24 mouse cellular contexts compared by ENCODE assay signal in the genomic region with DNA sequence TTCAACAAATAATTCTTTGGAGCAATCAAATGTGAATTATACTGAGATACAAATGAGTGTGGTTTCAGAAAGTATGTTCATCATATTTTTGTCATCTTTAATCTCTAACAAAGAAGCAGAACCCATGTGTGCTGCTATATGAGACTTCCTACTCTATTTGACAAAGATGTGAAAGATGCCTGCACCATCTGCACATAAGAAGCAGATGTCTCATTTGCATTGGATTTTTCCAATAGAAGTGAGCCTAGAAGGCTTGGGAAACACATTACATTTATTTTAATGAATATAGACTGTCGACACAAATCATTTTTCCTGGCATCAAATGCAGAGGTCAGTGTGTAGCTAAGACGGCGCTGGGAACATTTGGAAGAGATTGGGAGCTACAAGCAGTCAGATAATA. TPM values are rescaled to one million over a fixed set of nuclear protein-coding genes. Genes with fewer than 3 reads are reported as not detected.
A peak's percentile ranks its signal among the peaks of the same experiment; 100 is the strongest.
DNase-seq lines count a peak whose midpoint lies in the region; ATAC-seq lines count a peak whose summit lies in the region.
"Had no signal": no experiment of that assay in that cellular context is flagged by ENCODE, and none has a peak within 500 bp of the region (broad histone marks: within the 10 kb centered on the region; RNA-seq: fewer than 3 reads in every experiment).

No protein-coding gene starts in this region.

- no peak overlapping the region for H3K4me2 ChIP-seq in forebrain, embryonic 13.5 days
- H3K4me2 ChIP-seq: embryonic facial prominence, embryonic 13.5 days; heart, embryonic 15.5 days; hindbrain, embryonic 14.5 days; midbrain, embryonic 15.5 days; neural tube, embryonic 12.5 days had no signal

- no peak overlapping the region for H3K27ac ChIP-seq in forebrain, embryonic 13.5 days
- H3K27ac ChIP-seq in forebrain, embryonic 10.5 days, result no peak overlapping the region
- H3K27ac ChIP-seq: heart, embryonic 15.5 days; hindbrain, embryonic 14.5 days; limb, embryonic 10.5 days; midbrain, embryonic 15.5 days; neural tube, embryonic 12.5 days had no signal

- DNase-seq in forebrain, embryonic 10.5 days (ENCODE audit: extremely low spot score, low spot score), result no peak
- DNase-seq in layer of hippocampus, adult 11-12 months (ENCODE audit: low spot score), result peak; percentile 23
- DNase-seq in layer of hippocampus, postnatal 25 days (ENCODE audit: extremely low spot score in 1 of 2, low spot score in 1 of 2), result no peak
- DNase-seq in right cerebral cortex, adult 18-20 months, result peak; percentile 13
- no peak for DNase-seq in right cerebral cortex, postnatal 14 days
- DNase-seq in MN1 (ENCODE audit: low spot score), result no peak
- DNase-seq: adrenal gland, postnatal 25 days; cerebellum, adult 11-12 months; cerebellum, postnatal 14 days; gastrocnemius, postnatal 36 days; heart, postnatal 36 days; kidney, adult 18-20 months; liver; lung, postnatal 4 days; thymus, postnatal 25 days had no signal

- 0 out of 2 replicates have a peak, but pooled peaks have one; percentile 19 for ATAC-seq in forebrain, embryonic 13.5 days
- no peak for ATAC-seq in megakaryocyte-erythroid progenitor cell, adult 5-6 weeks (replicated peaks; ENCODE audit: low FRiP score, low TSS enrichment, poor library complexity, severe bottlenecking)
- ATAC-seq: inflammation-experienced regulatory T-cells, adult 6 months; midbrain, embryonic 15.5 days had no signal

- no peaks in the 10 kb centered on the region for H3K9me3 ChIP-seq in forebrain, embryonic 13.5 days (replicated peaks)
- no peaks in the 10 kb centered on the region for H3K9me3 ChIP-seq in forebrain, embryonic 10.5 days
- H3K9me3 ChIP-seq: embryonic facial prominence, embryonic 13.5 days; heart, embryonic 15.5 days; limb, embryonic 10.5 days; midbrain, embryonic 15.5 days; neural tube, embryonic 12.5 days had no signal

- H3K27me3 ChIP-seq in forebrain, embryonic 13.5 days, result no peaks in the 10 kb centered on the region
- no peaks in the 10 kb centered on the region for H3K27me3 ChIP-seq in forebrain, embryonic 10.5 days (ENCODE audit: poor library complexity, severe bottlenecking)
- H3K27me3 ChIP-seq: embryonic facial prominence, embryonic 13.5 days; heart, embryonic 15.5 days; midbrain, embryonic 15.5 days; neural tube, embryonic 12.5 days had no signal

- no peaks in the 10 kb centered on the region for H3K4me1 ChIP-seq in forebrain, embryonic 13.5 days
- H3K4me1 ChIP-seq in forebrain, embryonic 10.5 days, result no peaks in the 10 kb centered on the region
- H3K4me1 ChIP-seq: heart, embryonic 15.5 days; midbrain, embryonic 15.5 days; neural tube, embryonic 12.5 days had no signal

- no peak overlapping the region for H3K9ac ChIP-seq in forebrain, embryonic 13.5 days
- H3K9ac ChIP-seq: embryonic facial prominence, embryonic 13.5 days; heart, embryonic 15.5 days; hindbrain, embryonic 14.5 days; midbrain, embryonic 15.5 days; neural tube, embryonic 12.5 days had no signal

- no peak overlapping the region for H3K4me3 ChIP-seq in forebrain, embryonic 13.5 days
- no peak overlapping the region for H3K4me3 ChIP-seq in forebrain, embryonic 10.5 days
- H3K4me3 ChIP-seq: embryonic facial prominence, embryonic 13.5 days; heart, embryonic 15.5 days; limb, embryonic 10.5 days; midbrain, embryonic 15.5 days; neural tube, embryonic 12.5 days had no signal

- 78% methylated on average over 3 of the region's 3 CpGs for WGBS in forebrain, embryonic 13.5 days
- WGBS in forebrain, embryonic 10.5 days, result 93% methylated on average over 3 of the region's 3 CpGs

- H3K36me3 ChIP-seq in forebrain, embryonic 13.5 days (ENCODE audit: poor library complexity, severe bottlenecking), result no peaks in the 10 kb centered on the region
- H3K36me3 ChIP-seq in forebrain, embryonic 10.5 days (replicated peaks), result no peaks in the 10 kb centered on the region
- H3K36me3 ChIP-seq: embryonic facial prominence, embryonic 13.5 days; heart, embryonic 15.5 days; limb, embryonic 10.5 days; midbrain, embryonic 15.5 days; neural tube, embryonic 12.5 days had no signal

RNA-seq across cellular contexts. Expression of a gene that starts 52.9 kb away (rescaled TPM):
- polyA plus RNA-seq in forebrain, embryonic 13.5 days (2015; fragmentation: Nextera tagmentation; extraction: Ambion mirVana), result 4.8 and 5.0 TPM in 2 replicates
- polyA plus RNA-seq in forebrain, embryonic 10.5 days (2016; fragmentation: Nextera tagmentation; extraction: Ambion mirVana), result 4.8 and 6.3 TPM in 2 replicates
- total RNA-seq in layer of hippocampus, postnatal 25 days (2021), result 10 to 100 TPM; 18.1 to 20.6 TPM
- not detected in 2 replicates for total RNA-seq in megakaryocyte-erythroid progenitor cell, adult 5-6 weeks (2014; fragmentation: Nextera tagmentation)
- total RNA-seq in megakaryocyte-erythroid progenitor cell, adult 5-6 weeks (2017), result not detected in 2 replicates
- polyA plus RNA-seq: inflammation-experienced regulatory T-cells, adult 6 months had no signal

Comparison
In these comparisons a context has a peak if more than half of its experiments do, and no peak if none do; other contexts are left out.
1. DNase-seq: peak in layer of hippocampus, adult 11-12 months (single experiment) and right cerebral cortex, adult 18-20 months (single experiment); none in forebrain, embryonic 10.5 days (single experiment), layer of hippocampus, postnatal 25 days (0 of 2), right cerebral cortex, postnatal 14 days (single experiment) and MN1 (single experiment).
2. RNA of a gene that starts 52.9 kb away (total RNA-seq): 18.1 to 20.6 TPM in layer of hippocampus, postnatal 25 days; not detected in megakaryocyte-erythroid progenitor cell, adult 5-6 weeks; every median in the first group is over 10 times any median in the second.